Comparison of ENCODE assay signal across 13 mouse cellular contexts in genomic region chr7:73425451-73425850, GRCm38 (mm10). TPM values are rescaled to one million over a fixed set of nuclear protein-coding genes. Genes with fewer than 3 reads are reported as not detected.
DNase-seq lines count a peak whose midpoint lies in the region; ATAC-seq and TF ChIP-seq lines count a peak whose summit lies in the region.
"Had no signal": no experiment of that assay in that cellular context is flagged by ENCODE, and none has a peak within 500 bp of the region (broad histone marks: within the 10 kb centered on the region; RNA-seq: fewer than 3 reads in every experiment).

No protein-coding gene starts in this region.

- no peak for TF ChIP-seq EP300 in heart, postnatal 0 days (IDR thresholded peaks at IDR 0.05; ENCODE audit: low read depth)

- H3K4me3 ChIP-seq in heart, postnatal 0 days (ENCODE audit: low read depth, low read length), result no peak overlapping the region
- H3K4me3 ChIP-seq in embryonic facial prominence, embryonic 12.5 days, result no peak overlapping the region
- H3K4me3 ChIP-seq in hindbrain, postnatal 0 days (ENCODE audit: low read length), result no peak overlapping the region
- H3K4me3 ChIP-seq: limb, embryonic 12.5 days had no signal

- intact Hi-C loops in heart, postnatal 14 days (cut with DNase I), result no loop called here
- intact Hi-C loops in left cerebral cortex, postnatal 10 days (cut with DNase I), result no loop called here

- WGBS in heart, postnatal 0 days, result 92% methylated on average over 7 of the region's 7 CpGs
- 93% methylated on average over 7 of the region's 7 CpGs for WGBS in embryonic facial prominence, embryonic 12.5 days
- WGBS in hindbrain, postnatal 0 days, result 89% methylated on average over 7 of the region's 7 CpGs

- ATAC-seq in heart, postnatal 0 days (ENCODE audit: insufficient read depth, low read depth), result no peak
- no peak for ATAC-seq in embryonic facial prominence, embryonic 12.5 days (ENCODE audit: insufficient number of reproducible peaks, insufficient read depth, low FRiP score, low TSS enrichment)
- ATAC-seq in hindbrain, postnatal 0 days, result no peak
- ATAC-seq: intestine, postnatal 0 days had no signal

- no peaks in the 10 kb centered on the region for H3K9me3 ChIP-seq in heart, postnatal 0 days (replicated peaks; ENCODE audit: control insufficient read depth, low read length)
- no peaks in the 10 kb centered on the region for H3K9me3 ChIP-seq in embryonic facial prominence, embryonic 12.5 days
- no peaks in the 10 kb centered on the region for H3K9me3 ChIP-seq in hindbrain, postnatal 0 days (ENCODE audit: low read length)
- H3K9me3 ChIP-seq: G1E; limb, embryonic 12.5 days had no signal

- TF ChIP-seq CTCF in heart, postnatal 0 days (IDR thresholded peaks at IDR 0.05; ENCODE audit: low read depth), result no peak
- no peak for TF ChIP-seq CTCF in hindbrain, postnatal 0 days (IDR thresholded peaks at IDR 0.05; ENCODE audit: low read depth)

- no peak overlapping the region for H3K9ac ChIP-seq in heart, postnatal 0 days (replicated peaks; ENCODE audit: low read depth, low read length)
- no peak overlapping the region for H3K9ac ChIP-seq in embryonic facial prominence, embryonic 12.5 days
- H3K9ac ChIP-seq in hindbrain, postnatal 0 days (replicated peaks; ENCODE audit: low read length), result no peak overlapping the region
- H3K9ac ChIP-seq: limb, embryonic 12.5 days had no signal

- peaks cover 39% of the 10 kb centered on the region for H3K36me3 ChIP-seq in heart, postnatal 0 days (replicated peaks; ENCODE audit: control insufficient read depth, insufficient read depth, low read length)
- peaks cover 45% of the 10 kb centered on the region for H3K36me3 ChIP-seq in embryonic facial prominence, embryonic 12.5 days
- peaks cover 29% of the 10 kb centered on the region for H3K36me3 ChIP-seq in hindbrain, postnatal 0 days (ENCODE audit: insufficient read depth, low read length)

- DNase-seq in heart, postnatal 0 days (ENCODE audit: low spot score), result no peak
- DNase-seq in heart, postnatal 14 days, result no peak
- DNase-seq in adipocyte (ENCODE audit: low spot score), result peak; percentile 68
- no peak for DNase-seq in hindbrain, postnatal 0 days (ENCODE audit: low spot score)
- no peak for DNase-seq in ovary, postnatal 10 days (ENCODE audit: low spot score)
- DNase-seq in left cerebral cortex, postnatal 10 days (ENCODE audit: extremely low spot score in 1 of 2, low spot score in 2 of 2), result no peak
- DNase-seq in cerebellum, adult 9-10 months, result no peak
- DNase-seq: adrenal gland, postnatal 10 days; kidney, postnatal 14 days had no signal

- peaks cover 15% of the 10 kb centered on the region; the same call in 1 of the 2 replicates for H3K4me1 ChIP-seq in heart, postnatal 0 days (ENCODE audit: control insufficient read depth, insufficient read depth)
- peaks cover 20% of the 10 kb centered on the region; the same call in 1 of the 2 replicates for H3K4me1 ChIP-seq in embryonic facial prominence, embryonic 12.5 days
- 0 out of 2 replicates have a peak, but pooled peaks cover 7% of the 10 kb centered on the region for H3K4me1 ChIP-seq in hindbrain, postnatal 0 days (ENCODE audit: insufficient read depth, low read length)

- no peak overlapping the region for H3K4me2 ChIP-seq in heart, postnatal 0 days (ENCODE audit: low read depth, low read length)
- no peak overlapping the region for H3K4me2 ChIP-seq in embryonic facial prominence, embryonic 12.5 days (replicated peaks)
- no peak overlapping the region for H3K4me2 ChIP-seq in hindbrain, postnatal 0 days (ENCODE audit: low read depth, low read length)
- H3K4me2 ChIP-seq: limb, embryonic 12.5 days had no signal

- peak overlapping the region; percentile 49; the same call in 1 of the 2 replicates for H3K27ac ChIP-seq in heart, postnatal 0 days (ENCODE audit: low read depth)
- H3K27ac ChIP-seq in embryonic facial prominence, embryonic 12.5 days, result 0 out of 2 replicates have a peak overlapping the region, but pooled peaks have one; percentile 0
- H3K27ac ChIP-seq in hindbrain, postnatal 0 days, result peak overlapping the region; percentile 46

- no peaks in the 10 kb centered on the region for H3K27me3 ChIP-seq in heart, postnatal 0 days (ENCODE audit: control insufficient read depth, insufficient read depth, low read length)
- no peaks in the 10 kb centered on the region for H3K27me3 ChIP-seq in embryonic facial prominence, embryonic 12.5 days
- no peaks in the 10 kb centered on the region for H3K27me3 ChIP-seq in hindbrain, postnatal 0 days (ENCODE audit: insufficient read depth, low read length)
- H3K27me3 ChIP-seq: limb, embryonic 12.5 days had no signal

RNA-seq across cellular contexts. Expression of gene Rgma, which starts 50.1 kb away (rescaled TPM):
- 9.2 and 10.2 TPM in 2 replicates for total RNA-seq in heart, postnatal 0 days (2014; rRNA removed; ENCODE audit: low replicate concordance)
- 2.7 TPM in 2 replicates for polyA plus RNA-seq in heart, postnatal 0 days (2015; fragmentation: Nextera tagmentation; extraction: Ambion mirVana)
- 10 to 100 TPM; 63.3 to 76.9 TPM for total RNA-seq in heart, postnatal 14 days (2021)
- 24.3 and 28.1 TPM in 2 replicates for polyA plus RNA-seq in embryonic facial prominence, embryonic 12.5 days (2016; fragmentation: Nextera tagmentation; extraction: Ambion mirVana)
- total RNA-seq in hindbrain, postnatal 0 days (2014; rRNA removed), result 139 and 147 TPM in 2 replicates
- 33.7 and 36.5 TPM in 2 replicates for polyA plus RNA-seq in hindbrain, postnatal 0 days (2015; fragmentation: Nextera tagmentation; extraction: Ambion mirVana)
- 100 to 1,000 TPM; 151 to 153 TPM for total RNA-seq in left cerebral cortex, postnatal 10 days (2021)
- polyA plus RNA-seq: G1E had no signal
